Comparison of ENCODE assay signal across 22 mouse cellular contexts in the genomic region with DNA sequence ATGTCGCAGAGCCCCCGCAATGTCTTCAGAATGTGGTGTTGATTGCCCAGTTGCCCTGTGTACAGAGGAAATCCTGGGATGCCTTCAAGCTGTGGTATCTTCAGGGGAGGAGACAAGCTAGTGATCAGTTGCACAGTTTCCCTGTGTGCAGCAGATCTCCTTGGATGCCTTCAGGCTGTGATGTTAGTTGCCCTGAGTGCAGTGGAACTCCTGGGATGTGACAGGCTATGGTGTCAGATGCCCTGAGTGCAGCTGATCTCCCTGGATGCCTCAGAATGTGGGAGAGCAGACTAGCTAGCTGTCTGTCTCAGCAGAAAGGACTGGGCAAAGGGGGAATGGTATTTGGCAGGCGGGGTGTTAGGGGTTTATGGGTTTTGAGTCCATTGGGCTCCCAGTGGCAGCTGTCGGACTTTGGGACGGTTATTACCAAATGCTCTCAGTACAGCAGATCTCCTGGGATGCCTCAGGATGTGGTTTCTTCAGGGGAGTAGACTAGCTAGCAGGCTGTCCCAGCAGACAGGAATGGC.
"Had no signal": no experiment of that assay in that cellular context is flagged by ENCODE, and none has a peak within 500 bp of the region (broad histone marks: within the 10 kb centered on the region; RNA-seq: fewer than 3 reads in every experiment).

No protein-coding gene starts in this region.

- H3K27me3 ChIP-seq: heart, embryonic 13.5 days; heart, embryonic 15.5 days; hindbrain, embryonic 13.5 days; hindbrain, embryonic 15.5 days; limb, embryonic 13.5 days; limb, embryonic 15.5 days; liver, embryonic 12.5 days had no signal

- H3K36me3 ChIP-seq: heart, embryonic 13.5 days; heart, embryonic 15.5 days; hindbrain, embryonic 13.5 days; hindbrain, embryonic 15.5 days; limb, embryonic 13.5 days; limb, embryonic 15.5 days; liver, embryonic 12.5 days had no signal

- H3K9me3 ChIP-seq: heart, embryonic 15.5 days; hindbrain, embryonic 13.5 days; hindbrain, embryonic 15.5 days; limb, embryonic 13.5 days; limb, embryonic 15.5 days; liver, embryonic 12.5 days had no signal

- DNase-seq: gastrocnemius, adult 2 months; gastrocnemius, postnatal 10 days; gastrocnemius, postnatal 36 days; heart, adult 2 months; heart, postnatal 14 days; heart, postnatal 36 days; kidney, adult 18-20 months; kidney, adult 9 months; layer of hippocampus, adult 9-11 months; layer of hippocampus, postnatal 36 days; left cerebral cortex, postnatal 4 days had no signal

- H3K4me3 ChIP-seq: gastrocnemius, adult 2 months; heart, adult 2 months; heart, embryonic 13.5 days; heart, embryonic 15.5 days; hindbrain, embryonic 13.5 days; hindbrain, embryonic 15.5 days; limb, embryonic 13.5 days; limb, embryonic 15.5 days; liver, embryonic 12.5 days had no signal

- H3K4me1 ChIP-seq: heart, embryonic 13.5 days; heart, embryonic 15.5 days; hindbrain, embryonic 13.5 days; hindbrain, embryonic 15.5 days; limb, embryonic 13.5 days; limb, embryonic 15.5 days; liver, embryonic 12.5 days had no signal

- H3K9ac ChIP-seq: heart, embryonic 13.5 days; heart, embryonic 15.5 days; hindbrain, embryonic 13.5 days; hindbrain, embryonic 15.5 days; limb, embryonic 13.5 days; limb, embryonic 15.5 days; liver, embryonic 12.5 days; liver, embryonic 14.5 days had no signal

- H3K27ac ChIP-seq: gastrocnemius, adult 2 months; heart, adult 2 months; heart, embryonic 13.5 days; heart, embryonic 15.5 days; hindbrain, embryonic 13.5 days; hindbrain, embryonic 15.5 days; hindbrain, postnatal 0 days; limb, embryonic 13.5 days; limb, embryonic 15.5 days; liver, embryonic 12.5 days; liver, embryonic 14.5 days had no signal

- ATAC-seq: hindbrain, postnatal 0 days; intestine, embryonic 16.5 days; liver, embryonic 12.5 days had no signal

- H3K4me2 ChIP-seq: heart, embryonic 11.5 days; heart, embryonic 13.5 days; heart, embryonic 15.5 days; hindbrain, embryonic 13.5 days; hindbrain, embryonic 15.5 days; limb, embryonic 13.5 days; limb, embryonic 15.5 days; liver, embryonic 12.5 days had no signal
